Comparison of ENCODE assay signal across 23 mouse cellular contexts in genomic region chr19:55084971-55085856, GRCm38 (mm10). TPM values are rescaled to one million over a fixed set of nuclear protein-coding genes. Genes with fewer than 3 reads are reported as not detected.
DNase-seq lines count a peak whose midpoint lies in the region; ATAC-seq and TF ChIP-seq lines count a peak whose summit lies in the region.
"Had no signal": no experiment of that assay in that cellular context is flagged by ENCODE, and none has a peak within 500 bp of the region (broad histone marks: within the 10 kb centered on the region; RNA-seq: fewer than 3 reads in every experiment).

No protein-coding gene starts in this region.

- H3K4me1 ChIP-seq in MEL (ENCODE audit: control insufficient read depth in 1 of 2, insufficient read depth in 2 of 2, low read length in 2 of 2): peaks cover 11 to 20% of the 10 kb centered on the region in 2 experiments
- peaks cover 9% of the 10 kb centered on the region; the same call in 1 of the 2 replicates for H3K4me1 ChIP-seq in liver, postnatal 0 days (ENCODE audit: insufficient read depth)
- H3K4me1 ChIP-seq in forebrain, embryonic 16.5 days (replicated peaks; ENCODE audit: control insufficient read depth, insufficient read depth, low read length): no peaks in the 10 kb centered on the region
- H3K4me1 ChIP-seq: hindbrain, embryonic 13.5 days; limb, embryonic 15.5 days; neural tube, embryonic 15.5 days had no signal

- no peak for TF ChIP-seq RAD21 in MEL (IDR thresholded peaks at IDR 0.05; ENCODE audit: low read depth, low read length)

- intact Hi-C loops in gastrocnemius, adult 2 months (cut with DNase I): no loop called here

- TF ChIP-seq POLR2A in MEL (IDR thresholded peaks at IDR 0.05; ENCODE audit: control insufficient read depth in 1 of 2, insufficient read depth in 1 of 2, low read depth in 1 of 2, low read length in 2 of 2, poor library complexity in 1 of 2): no peak

- ATAC-seq in erythroid progenitor cell, adult 5-6 weeks (replicated peaks; ENCODE audit: low FRiP score, poor library complexity, severe bottlenecking): peak; percentile 46
- ATAC-seq in liver, postnatal 0 days: peak; percentile 37
- ATAC-seq in forebrain, embryonic 16.5 days: no peak

- H3K36me3 ChIP-seq in MEL (ENCODE audit: control insufficient read depth in 1 of 2, insufficient read depth in 2 of 2, low read length in 2 of 2): peaks cover 15 to 28% of the 10 kb centered on the region in 2 experiments
- H3K36me3 ChIP-seq in liver, postnatal 0 days (replicated peaks; ENCODE audit: insufficient read depth, low read length): peaks cover 84% of the 10 kb centered on the region
- peaks cover 19% of the 10 kb centered on the region for H3K36me3 ChIP-seq in forebrain, embryonic 16.5 days (ENCODE audit: control insufficient read depth, insufficient read depth)

- H3K4me2 ChIP-seq in liver, postnatal 0 days (ENCODE audit: low read depth, low read length): no peak overlapping the region
- no peak overlapping the region for H3K4me2 ChIP-seq in forebrain, embryonic 16.5 days (ENCODE audit: low read length)
- H3K4me2 ChIP-seq: hindbrain, embryonic 13.5 days; limb, embryonic 15.5 days; neural tube, embryonic 15.5 days had no signal

- no peaks in the 10 kb centered on the region for H3K27me3 ChIP-seq in MEL (ENCODE audit: control insufficient read depth in 1 of 2, insufficient read depth in 2 of 2, low read length in 2 of 2)
- no peaks in the 10 kb centered on the region for H3K27me3 ChIP-seq in liver, postnatal 0 days (ENCODE audit: insufficient read depth, low read length)
- H3K27me3 ChIP-seq in forebrain, embryonic 16.5 days (replicated peaks; ENCODE audit: control insufficient read depth, insufficient read depth, low read length): no peaks in the 10 kb centered on the region
- H3K27me3 ChIP-seq: hindbrain, embryonic 13.5 days; limb, embryonic 15.5 days; neural tube, embryonic 15.5 days had no signal

- no peak for DNase-seq in gastrocnemius, adult 2 months
- DNase-seq in gastrocnemius, adult 18-20 months (ENCODE audit: low spot score): no peak
- peak; percentile 80 for DNase-seq in MEL (ENCODE audit: low read depth, low spot score)
- DNase-seq in liver, postnatal 0 days: no peak
- DNase-seq in adrenal gland, adult 2 months: no peak
- DNase-seq in lung, postnatal 10 days: no peak
- DNase-seq: adrenal gland, postnatal 14 days; cerebellum, adult 9-10 months; gastrocnemius, postnatal 25 days; heart, postnatal 10 days; kidney, adult 9 months; layer of hippocampus, postnatal 36 days; lung, postnatal 36 days; midbrain, embryonic 14.5 days; right cerebral cortex, postnatal 4 days; thymus, postnatal 4 days had no signal

- no peaks in the 10 kb centered on the region for H3K9me3 ChIP-seq in MEL (replicated peaks; ENCODE audit: insufficient read depth, low read length)
- H3K9me3 ChIP-seq in liver, postnatal 0 days (ENCODE audit: low read length): no peaks in the 10 kb centered on the region
- H3K9me3 ChIP-seq in forebrain, embryonic 16.5 days (ENCODE audit: control insufficient read depth, low read length): no peaks in the 10 kb centered on the region
- H3K9me3 ChIP-seq: hindbrain, embryonic 13.5 days; limb, embryonic 15.5 days; neural tube, embryonic 15.5 days had no signal

- H3K79me2 ChIP-seq in MEL (ENCODE audit: control insufficient read depth, insufficient read depth, low read length, poor library complexity): no peaks in the 10 kb centered on the region

- H3K4me3 ChIP-seq in gastrocnemius, adult 2 months: no peak overlapping the region
- no peak overlapping the region for H3K4me3 ChIP-seq in MEL (ENCODE audit: control insufficient read depth in 1 of 2, insufficient read depth in 1 of 2, low read depth in 2 of 2, low read length in 2 of 2)
- no peak overlapping the region for H3K4me3 ChIP-seq in liver, postnatal 0 days (ENCODE audit: low read depth, low read length)
- H3K4me3 ChIP-seq in forebrain, embryonic 16.5 days (replicated peaks; ENCODE audit: low read length): no peak overlapping the region
- H3K4me3 ChIP-seq: erythroblast, embryonic 14.5 days; hindbrain, embryonic 13.5 days; limb, embryonic 15.5 days; myocyte; neural tube, embryonic 15.5 days had no signal

- TF ChIP-seq EP300 in MEL (IDR thresholded peaks at IDR 0.05; ENCODE audit: low read depth in 1 of 2, low read length in 2 of 2): peak; percentile 68 to 87
- TF ChIP-seq EP300 in liver, postnatal 0 days (IDR thresholded peaks at IDR 0.05; ENCODE audit: low read depth): no peak

- WGBS in liver, postnatal 0 days (ENCODE audit: insufficient replicate concordance): 51% methylated on average over 4 of the region's 4 CpGs
- 93% methylated on average over 4 of the region's 4 CpGs for WGBS in forebrain, embryonic 16.5 days

- 0 out of 2 replicates have a peak overlapping the region, but pooled peaks have one; percentile 16 for H3K27ac ChIP-seq in gastrocnemius, adult 2 months
- peak overlapping the region; percentile 90 for H3K27ac ChIP-seq in MEL (ENCODE audit: control insufficient read depth, low read depth, low read length)
- peak overlapping the region; percentile 44; the same call in 1 of the 2 replicates for H3K27ac ChIP-seq in liver, postnatal 0 days (ENCODE audit: low read depth)
- H3K27ac ChIP-seq in forebrain, embryonic 16.5 days (ENCODE audit: low read length): no peak overlapping the region
- H3K27ac ChIP-seq: hindbrain, embryonic 13.5 days; limb, embryonic 15.5 days; neural tube, embryonic 15.5 days had no signal

- TF ChIP-seq CTCF in gastrocnemius, adult 2 months (IDR thresholded peaks at IDR 0.05): no peak
- TF ChIP-seq CTCF in MEL (IDR thresholded peaks at IDR 0.05 in 2 of 3, conservative IDR thresholded peaks at IDR 0.05 in 1 of 3; ENCODE audit: control insufficient read depth in 1 of 3, insufficient read depth in 1 of 3, low read depth in 2 of 3, low read length in 3 of 3, poor library complexity in 1 of 3, severe bottlenecking in 1 of 3): no peak
- no peak for TF ChIP-seq CTCF in liver, postnatal 0 days (IDR thresholded peaks at IDR 0.05; ENCODE audit: low read depth)

- H3K9ac ChIP-seq in MEL (ENCODE audit: control insufficient read depth, low read depth, low read length, poor library complexity, severe bottlenecking): peak overlapping the region; percentile 46
- H3K9ac ChIP-seq in liver, postnatal 0 days (replicated peaks): 0 out of 2 replicates have a peak overlapping the region, but pooled peaks have one; percentile 30
- no peak overlapping the region for H3K9ac ChIP-seq in forebrain, embryonic 16.5 days (replicated peaks; ENCODE audit: low read depth, low read length)
- H3K9ac ChIP-seq: hindbrain, embryonic 13.5 days; limb, embryonic 15.5 days; neural tube, embryonic 15.5 days had no signal

TF ChIP-seq in MEL, 35 proteins besides CTCF, POLR2A, EP300 and RAD21 (continues in another document):
- TF ChIP-seq MEF2A (IDR thresholded peaks at IDR 0.05; ENCODE audit: extremely low read depth, insufficient replicate concordance, low read depth, low read length, poor library complexity, severe bottlenecking) (no peak), TBP (IDR thresholded peaks at IDR 0.05; ENCODE audit: low read depth, low read length) (no peak), TCF12 (IDR thresholded peaks at IDR 0.05; ENCODE audit: low read depth, low read length) (peak; percentile 44; the same call in 1 of the 2 replicates), ETS1 (IDR thresholded peaks at IDR 0.05; ENCODE audit: low read depth, low read length) (peak; percentile 88), MAFK (IDR thresholded peaks at IDR 0.05; ENCODE audit: borderline replicate concordance, low read depth, low read length) (no peak), MYB (IDR thresholded peaks at IDR 0.05; ENCODE audit: low read depth, low read length) (no peak), POLR2AphosphoS2 (IDR thresholded peaks at IDR 0.05; ENCODE audit: low read length) (no peak), ZMIZ1 (IDR thresholded peaks at IDR 0.05; ENCODE audit: low read depth, low read length) (no peak), JUND (IDR thresholded peaks at IDR 0.05; ENCODE audit: low read depth, low read length) (no peak), USF2 (IDR thresholded peaks at IDR 0.05; ENCODE audit: borderline replicate concordance in 1 of 2, insufficient read depth in 1 of 2, low read depth in 1 of 2, low read length in 2 of 2) (no peak), RCOR1 (IDR thresholded peaks at IDR 0.05; ENCODE audit: low read depth, low read length) (peak; percentile 67; the same call in 1 of the 2 replicates), CHD2 (IDR thresholded peaks at IDR 0.05; ENCODE audit: low read length) (no peak), MAX (IDR thresholded peaks at IDR 0.05; ENCODE audit: low read length) (no peak), ZNF384 (IDR thresholded peaks at IDR 0.05; ENCODE audit: low read depth, low read length) (no peak), UBTF (IDR thresholded peaks at IDR 0.05; ENCODE audit: borderline replicate concordance, insufficient read depth, low read depth, low read length) (no peak), KAT2A (conservative IDR thresholded peaks at IDR 0.05; ENCODE audit: low read depth, low read length) (no peak), ZC3H11A (IDR thresholded peaks at IDR 0.05; ENCODE audit: low read depth, low read length) (no peak), SMC3 (IDR thresholded peaks at IDR 0.05; ENCODE audit: low read depth, low read length) (peak; percentile 16; the same call in 1 of the 2 replicates), NRF1 (IDR thresholded peaks at IDR 0.05; ENCODE audit: insufficient read depth, low read depth, low read length, poor library complexity, severe bottlenecking) (no peak), USF1 (IDR thresholded peaks at IDR 0.05; ENCODE audit: low read depth, low read length) (no peak), E2F4 (IDR thresholded peaks at IDR 0.05; ENCODE audit: borderline replicate concordance, low read depth, low read length) (no peak), GABPA (IDR thresholded peaks at IDR 0.05; ENCODE audit: low read depth, low read length) (no peak), TAL1 (IDR thresholded peaks at IDR 0.05; ENCODE audit: low read length) (peak; percentile 36)

RNA-seq across cellular contexts. Expression of gene Gpam, which starts 41.8 kb away (rescaled TPM):
- 100 to 1,000 TPM in 1 of 2 experiments, 10 to 100 TPM in 1; 69.0 to 124 TPM for total RNA-seq in gastrocnemius, adult 2 months (2021)
- 100 to 1,000 TPM in 1 of 2 experiments, 10 to 100 TPM in 1; 90.7 to 133 TPM for total RNA-seq in gastrocnemius, adult 18-20 months (2021)
- 31.4 and 37.1 TPM in 2 replicates for total RNA-seq in MEL (2012; rRNA removed)
- polyA plus RNA-seq in MEL (2012; ENCODE audit: insufficient read depth in 1 of 2, insufficient read length in 2 of 2, low read depth in 1 of 2, low replicate concordance in 2 of 2, missing spikeins in 1 of 2): 100 to 1,000 TPM in 1 of 2 experiments, 10 to 100 TPM in 1; 26.2 to 327 TPM
- total RNA-seq in erythroid progenitor cell, adult 5-6 weeks (2015; ENCODE audit: low replicate concordance): 2.1 and 4.0 TPM in 2 replicates
- 3.9 and 4.2 TPM in 2 replicates for total RNA-seq in erythroid progenitor cell, adult 5-6 weeks (2017; ENCODE audit: low replicate concordance)
- polyA plus RNA-seq in liver, postnatal 0 days (2015; fragmentation: Nextera tagmentation; extraction: Ambion mirVana): 19.8 and 24.2 TPM in 2 replicates
- 24.7 and 27.9 TPM in 2 replicates for polyA plus RNA-seq in forebrain, embryonic 16.5 days (2015; fragmentation: Nextera tagmentation; extraction: Ambion mirVana)
- 100 to 1,000 TPM; 199 to 552 TPM for total RNA-seq in adrenal gland, adult 2 months (2021)
- 134 and 233 TPM in 2 replicates for polyA plus RNA-seq in adrenal gland, adult 2 months (2012; rRNA removed)
